Mouse (Mus musculus) adrenal gland, postnatal 4 days (tissue): Measurements from ENCODE around the gene 4921504E06Rik. TPM values are rescaled to one million over a fixed set of nuclear protein-coding genes. Genes with fewer than 3 reads are reported as not detected.
A peak's percentile ranks its signal among the peaks of the same experiment; 100 is the strongest.

Experiments used
- DNase-seq, 2 experiments: peaks; one replicate each; pipeline ENCODE4 v3.0.0; 2021 to 2022; ENCODE audit warnings: low spot score in 2 of 2, mixed read lengths in 2 of 2
- total RNA-seq, 2 experiments: library from RNA; stranded (reverse); gene quantifications; 2 replicates each; pipeline ENCODE4 v1.2.3; 2021

4921504E06Rik gene
- total RNA-seq, 2 experiments from 2014 or later, result not detected

DNA sequence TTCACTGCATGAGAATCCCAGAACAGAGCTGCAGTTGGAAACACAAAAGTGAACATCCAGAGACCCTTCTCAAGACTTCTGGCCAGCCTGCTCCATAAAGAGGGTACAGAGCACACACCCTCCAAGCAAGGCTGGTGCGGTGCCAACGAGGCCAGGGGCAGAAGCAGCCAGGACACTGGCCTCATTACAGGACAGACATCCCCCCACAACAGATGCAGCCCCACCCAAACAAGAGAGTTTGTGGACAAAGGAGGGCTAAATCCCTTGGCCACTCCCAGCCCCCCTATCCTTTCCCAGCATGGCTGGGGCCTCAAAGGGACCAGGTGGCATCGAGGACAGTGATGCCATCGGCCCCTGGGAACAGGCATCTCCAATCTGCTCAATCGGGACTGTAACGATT is 130.6 kb downstream of the 4921504E06Rik start:
- no peak for DNase-seq

GRCm38 (mm10) chr2:19422226-19422625 is 131.5 kb downstream of the 4921504E06Rik start:
- no peak for DNase-seq

- no peak for DNase-seq
Observed at GRCm38 (mm10) chr2:19419686-19420345, 133.9 kb downstream of the 4921504E06Rik start.

- DNase-seq, result no peak
Observed at GRCm38 (mm10) chr2:19416066-19416465, 137.6 kb downstream of the 4921504E06Rik start.

- DNase-seq, result no peak
Observed at GRCm38 (mm10) chr2:19415063-19415521, 138.6 kb downstream of the 4921504E06Rik start.

- peak in 1 of 2 experiments; percentile 10 for DNase-seq
Observed at GRCm38 (mm10) chr2:19414222-19414965, 139.3 kb downstream of the 4921504E06Rik start.

Other genes starting within 250 kb of the 4921504E06Rik start
- 10 to 100 TPM; 20.7 to 22.4 TPM for gene Msrb2, start 182.5 kb downstream of the 4921504E06Rik start, total RNA-seq
- 1 to 10 TPM in 1 of 2 experiments, not detected in 1; 1.0 TPM for gene Ptf1a, start 108.3 kb downstream of the 4921504E06Rik start, total RNA-seq
- 10 to 100 TPM in 1 of 2 experiments, 1 to 10 TPM in 1; 9.8 to 10.3 TPM for gene Otud1, start 103.8 kb upstream of the 4921504E06Rik start, total RNA-seq